Mouse (Mus musculus): ENCODE measurements at regions not wholly inside any gene's neighbourhood (a gene's known extent, or its start where the extent isn't known, plus 50 kb on each side); places are given as distances from the start of the nearest gene placed in this dataset.

DNA sequence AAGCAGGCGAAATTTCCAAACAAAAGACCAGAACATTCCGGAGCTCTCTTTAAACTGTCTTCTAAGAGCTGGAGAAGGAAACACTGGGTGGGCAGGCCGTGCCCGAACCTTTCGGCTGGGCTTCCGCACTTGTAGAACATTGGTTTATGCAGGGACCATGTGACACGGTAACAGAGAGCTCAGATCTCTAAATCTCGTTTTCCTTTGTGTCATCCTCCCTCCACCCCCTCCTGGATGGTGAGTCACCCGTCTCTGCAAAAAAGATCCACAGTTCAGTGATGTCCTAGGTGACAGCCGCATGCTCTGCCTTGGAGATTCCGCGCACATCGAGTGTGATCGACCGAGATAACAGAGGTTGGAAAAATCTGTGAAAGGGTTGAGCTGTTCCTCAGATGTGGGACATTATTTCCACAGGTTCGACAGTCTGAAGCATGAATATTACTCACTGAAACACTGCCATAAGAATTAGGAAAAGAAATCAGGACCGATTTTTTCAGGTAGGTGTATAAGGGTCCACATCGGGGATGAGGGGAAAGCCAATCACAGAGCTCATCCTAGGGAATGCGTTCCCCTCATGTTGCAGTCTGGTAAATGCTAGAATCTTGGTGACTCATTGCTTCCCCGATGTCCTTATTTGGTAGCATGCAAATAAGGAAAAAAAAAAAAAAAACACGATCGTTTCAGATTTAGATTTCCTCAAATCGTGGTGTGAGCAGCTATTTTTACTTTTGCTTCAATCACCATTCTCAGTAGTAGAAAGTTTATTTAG lies 70.0 kb upstream of the Foxo1 start:
- 79% methylated on average over 23 of the region's 23 CpGs for WGBS
- Histone ChIP-seq H3K4me2 (replicated peaks) (no peak overlapping the region), H3K9me3 (no peaks in the 10 kb centered on the region), H3K9ac (replicated peaks) (no peak overlapping the region), H3K4me1 (replicated peaks) (peaks cover 16% of the 10 kb centered on the region), H3K27me3 (no peaks in the 10 kb centered on the region), H3K27ac (0 out of 2 replicates have a peak overlapping the region, but pooled peaks have one; percentile 91), H3K36me3 (no peaks in the 10 kb centered on the region), H3K4me3 (replicated peaks) (no peak overlapping the region)
- ATAC-seq: no peak

DNA sequence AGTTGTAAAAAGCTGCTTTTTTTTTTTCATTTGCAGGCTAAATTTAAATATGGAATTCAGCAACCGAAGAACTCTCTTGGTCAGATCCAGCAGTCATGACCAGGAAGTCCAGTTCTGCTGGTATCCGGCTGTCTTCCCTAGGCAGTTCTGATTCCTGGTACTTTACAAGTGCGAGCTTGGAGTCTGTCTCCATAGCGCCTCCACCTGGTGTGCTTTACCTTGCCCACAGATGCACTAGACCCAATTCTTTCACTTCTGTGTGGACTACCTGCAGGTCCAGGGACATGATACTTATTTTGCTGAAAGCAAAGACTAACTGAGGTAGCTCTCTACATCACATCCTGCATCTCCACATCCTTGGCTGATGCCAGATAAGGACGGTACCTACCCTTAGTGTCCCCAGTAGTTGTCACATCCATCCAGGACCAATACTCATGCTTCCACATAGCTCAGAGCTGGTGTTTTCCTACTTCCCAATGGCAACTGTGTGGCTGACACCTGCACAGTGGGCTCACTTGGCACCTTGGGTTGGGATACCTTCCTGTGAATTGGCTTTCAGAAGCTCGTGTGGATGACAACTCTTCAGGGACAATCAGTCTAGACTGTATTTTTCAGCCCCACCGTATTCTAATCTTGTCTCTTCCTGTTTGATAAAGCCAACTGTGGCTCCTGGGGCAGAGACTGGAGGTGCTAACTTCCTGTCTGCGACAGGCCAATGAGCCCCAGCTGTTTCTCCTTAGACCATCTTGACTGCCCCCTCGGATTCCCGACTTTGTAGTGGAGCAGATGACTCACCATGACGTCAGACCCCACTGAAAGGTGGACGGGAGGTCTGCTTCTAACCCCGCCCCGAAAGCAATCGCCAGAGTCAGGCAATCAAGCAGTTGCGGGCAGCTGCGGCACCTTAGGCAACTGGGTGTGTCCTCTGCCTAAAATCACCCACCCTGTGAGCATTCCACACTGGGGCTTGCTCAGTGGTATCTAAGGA lies 69.1 kb upstream of the Foxo1 start:
- no peak for ATAC-seq
- Histone ChIP-seq H3K27me3 (no peaks in the 10 kb centered on the region), H3K4me3 (replicated peaks) (no peak overlapping the region), H3K9me3 (no peaks in the 10 kb centered on the region), H3K27ac (no peak overlapping the region), H3K36me3 (no peaks in the 10 kb centered on the region), H3K4me1 (replicated peaks) (peaks cover 16% of the 10 kb centered on the region), H3K9ac (replicated peaks) (no peak overlapping the region), H3K4me2 (replicated peaks) (no peak overlapping the region)
- 85% methylated on average over 17 of the region's 17 CpGs for WGBS

DNA sequence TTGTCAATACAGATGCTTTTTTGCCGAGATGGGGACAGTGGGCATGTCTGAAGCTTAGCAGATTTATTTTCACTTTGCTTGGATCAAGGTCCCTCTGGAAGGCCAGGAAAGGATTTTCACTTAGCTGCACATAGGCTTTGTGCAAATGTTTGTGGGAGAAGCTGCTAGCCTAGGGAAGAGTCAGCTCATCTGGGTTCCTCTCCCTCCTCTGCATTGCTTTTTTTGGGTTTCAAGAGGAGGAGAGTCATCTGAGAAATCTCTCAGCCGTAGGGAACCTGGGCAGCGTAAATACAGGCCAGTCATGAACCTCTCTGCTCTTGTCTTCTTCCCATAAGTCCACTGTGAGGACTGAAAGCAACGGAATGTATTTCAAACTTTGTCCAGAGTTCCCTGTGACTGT lies 68.0 kb upstream of the Foxo1 start:
- H3K9me3 ChIP-seq: no peaks in the 10 kb centered on the region; the same call in 1 of the 2 replicates
- H3K9ac ChIP-seq (replicated peaks): no peak overlapping the region
- H3K27me3 ChIP-seq: no peaks in the 10 kb centered on the region
- WGBS: 75% methylated on average over 4 of the region's 4 CpGs
- peaks cover 16% of the 10 kb centered on the region for H3K4me1 ChIP-seq (replicated peaks)
- H3K36me3 ChIP-seq: no peaks in the 10 kb centered on the region
- no peak overlapping the region for H3K4me2 ChIP-seq (replicated peaks)
- no peak for ATAC-seq
- H3K4me3 ChIP-seq (replicated peaks): no peak overlapping the region
- no peak overlapping the region for H3K27ac ChIP-seq

DNA sequence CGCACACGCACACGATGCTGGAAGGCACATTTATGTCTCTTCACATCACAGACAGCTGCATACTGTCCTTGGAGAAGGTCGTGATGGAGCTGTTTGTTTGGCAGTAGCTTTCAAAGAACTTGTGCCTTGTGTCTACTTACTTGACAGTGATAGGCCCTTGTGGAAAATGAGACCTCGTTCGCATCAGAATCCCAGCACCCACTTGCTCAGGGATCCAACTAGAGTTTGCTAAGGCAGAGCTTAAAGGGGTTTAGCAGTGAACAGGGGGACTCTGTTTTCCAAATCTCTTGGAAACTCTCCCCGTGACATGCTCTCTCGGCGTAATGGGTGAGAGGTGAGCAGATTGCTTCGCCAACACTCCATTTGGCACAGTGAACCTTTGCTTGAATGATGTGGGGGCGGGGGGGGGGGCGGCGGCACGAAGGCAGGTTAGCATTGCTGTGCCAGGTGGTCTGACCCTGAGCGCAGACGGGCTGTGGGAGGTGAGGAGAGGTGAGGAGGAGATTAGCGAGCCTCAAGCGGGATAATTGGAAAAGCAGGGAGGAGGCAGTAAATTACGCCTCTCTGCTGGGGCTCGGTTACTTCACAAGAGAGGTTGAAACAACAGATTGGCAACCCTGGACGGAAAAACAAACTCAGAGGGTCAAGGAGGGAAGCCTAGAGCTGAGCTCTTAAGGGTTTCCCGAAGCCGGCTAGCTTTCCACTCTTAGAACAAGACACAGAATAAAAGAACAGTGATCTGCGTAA lies 57.4 kb upstream of the Foxo1 start:
- H3K27ac ChIP-seq: no peak overlapping the region
- 19% methylated on average over 22 of the region's 24 CpGs for WGBS
- H3K4me1 ChIP-seq (replicated peaks): peaks cover 7% of the 10 kb centered on the region; the same call in 1 of the 2 replicates
- no peaks in the 10 kb centered on the region for H3K36me3 ChIP-seq
- H3K9me3 ChIP-seq: no peaks in the 10 kb centered on the region
- H3K27me3 ChIP-seq: no peaks in the 10 kb centered on the region
- ATAC-seq: no peak
- 0 out of 2 replicates have a peak overlapping the region, but pooled peaks have one; percentile 12 for H3K4me3 ChIP-seq (replicated peaks)
- H3K9ac ChIP-seq (replicated peaks): no peak overlapping the region
- H3K4me2 ChIP-seq (replicated peaks): peak overlapping the region; percentile 33

DNA sequence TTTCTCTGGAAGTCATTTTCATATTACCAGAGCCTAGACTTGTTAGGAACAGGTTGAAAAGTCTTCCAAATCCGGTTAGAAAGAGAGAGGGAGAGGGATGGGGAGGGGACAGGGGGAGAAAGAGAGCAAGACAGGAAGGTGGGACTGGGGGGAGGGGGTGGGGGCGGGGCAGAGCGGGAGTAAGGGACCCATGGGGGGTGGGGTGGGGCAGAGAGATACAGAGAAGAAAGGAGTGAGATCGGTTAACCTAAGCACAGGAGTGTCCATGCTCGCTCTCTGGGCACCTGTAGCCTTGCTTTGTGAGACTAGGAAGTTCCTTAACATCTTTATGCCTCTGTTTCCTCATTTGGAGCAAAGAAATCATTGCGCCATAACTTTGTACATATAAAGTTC lies 56.8 kb upstream of the Foxo1 start:
- ATAC-seq: no peak
- Histone ChIP-seq H3K9ac (replicated peaks) (no peak overlapping the region), H3K27me3 (no peaks in the 10 kb centered on the region), H3K36me3 (no peaks in the 10 kb centered on the region), H3K9me3 (no peaks in the 10 kb centered on the region), H3K4me2 (replicated peaks) (peak overlapping the region; percentile 33; the same call in 1 of the 2 replicates), H3K27ac (no peak overlapping the region), H3K4me1 (replicated peaks) (peaks cover 7% of the 10 kb centered on the region; the same call in 1 of the 2 replicates), H3K4me3 (replicated peaks) (no peak overlapping the region)
- WGBS: 34% methylated on average over 6 of the region's 6 CpGs

DNA sequence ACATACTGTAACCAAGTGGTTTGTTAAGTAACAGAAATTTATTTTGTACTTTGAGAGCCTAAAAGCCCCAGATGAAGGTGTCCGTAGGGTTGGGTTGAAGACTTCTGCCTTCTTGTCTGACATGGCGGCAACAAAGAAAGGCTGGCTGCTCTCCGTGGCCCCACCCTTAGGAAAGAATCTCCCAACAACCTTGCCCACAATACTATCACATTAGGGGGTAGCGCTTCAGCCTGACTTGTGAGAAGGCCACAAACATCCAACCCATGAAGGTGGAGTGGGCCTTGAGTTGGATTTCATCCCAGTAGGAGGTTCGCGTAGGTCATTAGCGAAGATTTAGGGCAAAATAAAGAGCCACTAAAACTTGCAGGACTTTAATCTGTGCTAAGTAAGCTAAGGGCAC lies 54.0 kb upstream of the Foxo1 start:
- H3K9me3 ChIP-seq: no peaks in the 10 kb centered on the region
- H3K9ac ChIP-seq (replicated peaks): no peak overlapping the region
- ATAC-seq: no peak
- H3K27me3 ChIP-seq: no peaks in the 10 kb centered on the region
- H3K27ac ChIP-seq: no peak overlapping the region
- WGBS: 95% methylated on average over 7 of the region's 7 CpGs
- H3K4me2 ChIP-seq (replicated peaks): no peak overlapping the region
- H3K4me3 ChIP-seq (replicated peaks): no peak overlapping the region
- H3K36me3 ChIP-seq: no peaks in the 10 kb centered on the region
- H3K4me1 ChIP-seq (replicated peaks): peaks cover 7% of the 10 kb centered on the region; the same call in 1 of the 2 replicates

DNA sequence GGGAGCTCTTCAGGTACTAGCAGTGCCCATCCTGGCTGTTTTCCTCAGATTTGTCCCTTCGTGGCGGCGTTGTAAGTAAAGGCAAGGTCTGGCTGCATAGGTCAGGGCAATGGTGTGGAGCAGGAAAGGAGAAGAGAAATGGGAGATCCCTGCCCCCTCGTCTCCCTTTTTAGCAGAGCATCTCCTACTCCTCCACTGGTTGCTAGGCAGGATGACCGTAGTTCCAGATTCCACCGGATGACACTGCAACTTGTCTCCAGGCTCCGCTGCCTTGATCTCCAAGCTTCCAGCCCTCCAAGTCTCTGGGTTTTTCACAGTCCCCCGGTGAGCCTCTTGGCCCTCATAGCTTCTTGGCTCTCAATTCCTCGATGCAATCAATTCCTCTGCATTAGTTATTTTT lies 53.1 kb upstream of the Foxo1 start:
- no peak overlapping the region for H3K9ac ChIP-seq (replicated peaks)
- H3K4me1 ChIP-seq (replicated peaks): peaks cover 7% of the 10 kb centered on the region; the same call in 1 of the 2 replicates
- ATAC-seq: no peak
- no peaks in the 10 kb centered on the region for H3K9me3 ChIP-seq
- 90% methylated on average over 9 of the region's 9 CpGs for WGBS
- H3K4me3 ChIP-seq (replicated peaks): no peak overlapping the region
- no peak overlapping the region for H3K27ac ChIP-seq
- H3K27me3 ChIP-seq: no peaks in the 10 kb centered on the region
- H3K36me3 ChIP-seq: no peaks in the 10 kb centered on the region
- no peak overlapping the region for H3K4me2 ChIP-seq (replicated peaks)

Data from midbrain, embryonic 13.5 days (tissue).